Mouse (Mus musculus): ENCODE data around the gene Rpia. TPM values are rescaled to one million over a fixed set of nuclear protein-coding genes. Genes with fewer than 3 reads are reported as not detected.

Gene Rpia
- total and polyA plus RNA-seq, 2 experiments from 2014 or later = 1.2 to 22.6 TPM

DNA sequence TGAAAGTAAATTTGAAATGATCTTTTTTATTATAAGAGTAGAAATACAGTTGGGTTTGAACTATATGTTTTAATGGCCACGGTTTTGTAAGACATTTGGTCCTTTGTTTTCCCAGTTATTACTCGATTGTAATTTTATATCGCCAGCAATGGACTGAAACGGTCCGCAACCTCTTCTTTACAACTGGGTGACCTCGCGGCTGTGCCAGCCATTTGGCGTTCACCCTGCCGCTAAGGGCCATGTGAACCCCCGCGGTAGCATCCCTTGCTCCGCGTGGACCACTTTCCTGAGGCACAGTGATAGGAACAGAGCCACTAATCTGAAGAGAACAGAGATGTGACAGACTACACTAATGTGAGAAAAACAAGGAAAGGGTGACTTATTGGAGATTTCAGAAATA lies 67.3 kb downstream of the Rpia start:
- Histone ChIP-seq H3K9me3 (ENCODE audit: low read length) (no peaks in the 10 kb centered on the region), H3K27me3 (ENCODE audit: insufficient read depth, low read length) (no peaks in the 10 kb centered on the region), H3K9ac (no peak overlapping the region), H3K4me3 (ENCODE audit: low read depth, low read length) (no peak overlapping the region), H3K27ac (ENCODE audit: low read depth, low read length) (no peak overlapping the region), H3K4me1 (ENCODE audit: insufficient read depth) (no peaks in the 10 kb centered on the region), H3K36me3 (ENCODE audit: insufficient read depth) (no peaks in the 10 kb centered on the region), H3K4me2 (ENCODE audit: low read depth) (no peak overlapping the region)
- no peak for ATAC-seq
- TF ChIP-seq CTCF (IDR thresholded peaks at IDR 0.05; ENCODE audit: low read depth) = no peak
- no peak for DNase-seq
- whole genome bisulfite sequencing = 94% methylated on average over 13 of the region's 13 CpGs

DNA sequence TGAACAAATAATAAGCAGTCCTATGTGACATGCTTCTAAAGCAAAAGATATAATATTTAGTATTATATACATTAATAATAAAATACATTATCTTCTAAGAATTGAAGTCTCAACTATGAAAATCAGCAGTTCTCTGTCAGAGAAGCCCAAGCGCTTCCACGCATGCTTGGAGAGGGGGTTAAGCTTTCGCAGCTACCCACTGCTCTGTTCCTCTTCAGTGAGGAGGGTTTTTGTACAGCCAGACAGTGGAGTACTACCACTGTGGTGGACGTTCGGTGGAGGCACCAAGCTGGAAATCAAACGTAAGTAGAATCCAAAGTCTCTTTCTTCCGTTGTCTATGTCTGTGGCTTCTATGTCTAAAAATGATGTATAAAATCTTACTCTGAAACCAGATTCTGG lies 69.7 kb downstream of the Rpia start:
- no peaks in the 10 kb centered on the region for H3K4me1 ChIP-seq (ENCODE audit: insufficient read depth)
- ATAC-seq (no peak), DNase-seq (no peak)
- no peak for TF ChIP-seq CTCF (IDR thresholded peaks at IDR 0.05; ENCODE audit: low read depth)
- no peak overlapping the region for H3K27ac ChIP-seq (ENCODE audit: low read depth, low read length)
- WGBS = 91% methylated on average over 7 of the region's 7 CpGs
- H3K9me3 ChIP-seq (ENCODE audit: low read length) = no peaks in the 10 kb centered on the region
- H3K27me3 ChIP-seq (ENCODE audit: insufficient read depth, low read length) = no peaks in the 10 kb centered on the region
- H3K4me2 ChIP-seq (ENCODE audit: low read depth) = no peak overlapping the region
- no peak overlapping the region for H3K9ac ChIP-seq
- no peak overlapping the region for H3K4me3 ChIP-seq (ENCODE audit: low read depth, low read length)
- no peaks in the 10 kb centered on the region for H3K36me3 ChIP-seq (ENCODE audit: insufficient read depth)

DNA sequence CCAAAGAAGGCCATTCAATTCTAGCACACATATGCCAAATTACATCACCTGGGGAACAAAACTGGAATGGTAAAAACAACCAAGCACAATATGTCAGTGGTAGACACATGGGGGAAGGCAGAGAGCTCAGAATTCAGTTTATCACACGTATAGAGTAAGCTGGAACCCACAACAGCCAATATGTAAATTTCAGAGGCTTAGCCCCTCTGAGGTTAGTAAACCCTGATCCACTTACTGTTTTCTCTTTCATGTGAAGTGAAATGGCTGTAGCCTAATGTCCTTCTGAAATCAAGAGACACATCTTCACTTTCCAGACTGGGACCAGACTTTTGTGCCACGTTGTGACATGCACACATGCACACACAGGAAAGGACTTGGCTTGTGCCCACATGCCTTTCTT lies 73.3 kb downstream of the Rpia start:
- no peak for ATAC-seq
- Histone ChIP-seq H3K36me3 (ENCODE audit: insufficient read depth) (no peaks in the 10 kb centered on the region), H3K27me3 (ENCODE audit: insufficient read depth, low read length) (no peaks in the 10 kb centered on the region)

DNA sequence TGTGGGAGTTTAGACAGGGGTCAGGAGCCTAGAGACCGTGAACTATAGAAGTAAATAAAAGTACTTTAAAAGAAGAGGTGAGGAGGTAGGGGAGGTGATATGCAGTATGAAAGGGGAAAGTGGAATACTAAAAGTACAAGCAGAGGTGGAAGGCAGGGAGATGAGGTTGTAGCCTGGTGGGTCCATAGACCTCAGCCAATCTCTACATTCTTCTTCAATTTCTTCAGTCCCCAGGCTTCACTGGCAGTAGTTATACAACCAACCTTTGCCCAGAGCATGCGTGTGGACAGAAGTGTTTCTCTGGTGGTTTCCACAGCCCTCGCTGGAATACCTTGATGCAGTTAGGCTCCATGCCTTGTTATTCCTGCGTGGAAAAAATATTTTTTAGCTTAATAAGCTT lies 73.9 kb downstream of the Rpia start:
- no peak for DNase-seq
- no peak for TF ChIP-seq CTCF (IDR thresholded peaks at IDR 0.05; ENCODE audit: low read depth)
- H3K36me3 ChIP-seq (ENCODE audit: insufficient read depth) = no peaks in the 10 kb centered on the region

More for the DNA sequence above, 73.3 kb downstream of the Rpia start:
- Histone ChIP-seq H3K9me3 (ENCODE audit: low read length) (no peaks in the 10 kb centered on the region), H3K4me2 (ENCODE audit: low read depth) (no peak overlapping the region), H3K27ac (ENCODE audit: low read depth, low read length) (no peak overlapping the region), H3K4me1 (ENCODE audit: insufficient read depth) (no peaks in the 10 kb centered on the region), H3K9ac (no peak overlapping the region), H3K4me3 (ENCODE audit: low read depth, low read length) (no peak overlapping the region)
- WGBS = 64% methylated on average over 2 of the region's 2 CpGs
- no peak for TF ChIP-seq CTCF (IDR thresholded peaks at IDR 0.05; ENCODE audit: low read depth)
- DNase-seq = no peak

DNA sequence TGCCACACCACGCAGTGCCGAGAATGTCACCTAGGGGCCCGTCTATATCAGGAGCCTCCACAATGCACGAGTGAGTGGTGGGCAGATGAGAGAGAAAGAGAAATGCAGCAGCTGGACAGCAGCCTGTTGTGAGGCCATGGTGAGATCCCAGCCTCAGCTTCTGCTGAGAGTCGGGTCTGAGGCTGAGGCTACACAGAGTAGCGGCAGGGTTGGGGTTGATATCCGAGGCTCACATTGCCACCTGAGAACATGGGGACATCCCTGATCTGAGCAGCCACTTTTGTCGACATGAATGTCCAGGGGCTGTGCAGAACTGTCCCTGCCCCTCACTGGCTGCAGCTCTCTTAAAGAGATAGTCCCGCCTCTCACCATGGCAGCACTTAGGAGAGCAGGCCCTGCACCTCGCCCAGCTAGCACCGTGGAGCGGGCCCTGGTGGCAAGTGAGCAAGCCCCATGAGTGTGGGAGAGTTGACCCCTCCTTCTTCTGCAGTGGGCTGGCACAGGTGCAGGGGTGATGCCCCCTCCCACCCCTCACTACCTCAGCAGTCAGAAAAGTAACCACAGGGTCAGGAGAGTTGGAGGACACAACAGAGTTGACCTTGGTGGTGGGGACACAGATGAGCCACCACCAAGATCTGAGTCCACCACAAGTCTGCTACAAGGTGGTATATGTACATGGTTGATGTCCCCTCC lies 75.2 kb downstream of the Rpia start:
- Histone ChIP-seq H3K27ac (ENCODE audit: low read depth, low read length) (no peak overlapping the region), H3K4me2 (ENCODE audit: low read depth) (no peak overlapping the region), H3K4me1 (ENCODE audit: insufficient read depth) (no peaks in the 10 kb centered on the region), H3K4me3 (ENCODE audit: low read depth, low read length) (no peak overlapping the region), H3K27me3 (ENCODE audit: insufficient read depth, low read length) (no peaks in the 10 kb centered on the region), H3K36me3 (ENCODE audit: insufficient read depth) (no peaks in the 10 kb centered on the region), H3K9me3 (ENCODE audit: low read length) (no peaks in the 10 kb centered on the region), H3K9ac (no peak overlapping the region)
- ATAC-seq (no peak), DNase-seq (no peak)
- 73% methylated on average over 12 of the region's 12 CpGs for WGBS
- TF ChIP-seq CTCF (IDR thresholded peaks at IDR 0.05; ENCODE audit: low read depth) = no peak

More for the DNA sequence above, 73.9 kb downstream of the Rpia start:
- H3K27me3 ChIP-seq (ENCODE audit: insufficient read depth, low read length) = no peaks in the 10 kb centered on the region
- H3K9me3 ChIP-seq (ENCODE audit: low read length) = no peaks in the 10 kb centered on the region
- H3K4me2 ChIP-seq (ENCODE audit: low read depth) = no peak overlapping the region
- H3K9ac ChIP-seq = no peak overlapping the region
- H3K4me3 ChIP-seq (ENCODE audit: low read depth, low read length) = no peak overlapping the region
- no peak for ATAC-seq
- WGBS = 87% methylated on average over 4 of the region's 4 CpGs
- no peak overlapping the region for H3K27ac ChIP-seq (ENCODE audit: low read depth, low read length)
- no peaks in the 10 kb centered on the region for H3K4me1 ChIP-seq (ENCODE audit: insufficient read depth)

Other genes starting within 250 kb of the Rpia start
- 22.3 and 23.3 TPM in 2 replicates for gene Eif2ak3, start 52.3 kb upstream of the Rpia start, total RNA-seq (2014; rRNA removed)
- gene Eif2ak3, start 52.3 kb upstream of the Rpia start, polyA plus RNA-seq (2015; fragmentation: Nextera tagmentation; extraction: Ambion mirVana) = 6.9 and 8.3 TPM in 2 replicates
- not detected in 2 replicates for gene Tex37, start 126.7 kb upstream of the Rpia start, total RNA-seq (2014; rRNA removed)
- gene Tex37, start 126.7 kb upstream of the Rpia start, polyA plus RNA-seq (2015; fragmentation: Nextera tagmentation; extraction: Ambion mirVana) = not detected in 2 replicates
- gene Foxi3, start 164.3 kb upstream of the Rpia start, total RNA-seq (2014; rRNA removed) = not detected in 2 replicates
- gene Foxi3, start 164.3 kb upstream of the Rpia start, polyA plus RNA-seq (2015; fragmentation: Nextera tagmentation; extraction: Ambion mirVana) = not detected in 2 replicates

Data from forebrain, postnatal 0 days (tissue).